Mouse (Mus musculus): Measurements from ENCODE around the gene Fbf1.

- TF ChIP-seq GATA1 (IDR thresholded peaks at IDR 0.05; ENCODE audit: borderline replicate concordance, low read length): no peak
- TF ChIP-seq FLI1 (IDR thresholded peaks at IDR 0.05; ENCODE audit: low read length): no peak
These were observed 21.5 kb downstream of the Fbf1 start for GRCm38 (mm10) chr11:116146294-116146985.
